Mouse (Mus musculus) neural tube, embryonic 10.5 days (tissue): Measurements from ENCODE around the gene D17Wsu92e.

Experiments used
- DNase-seq: peaks from one replicate; pipeline ENCODE4 v3.0.0-alpha.2; 2017; ENCODE audit warnings: low spot score; ENCODE audit errors: extremely low spot score

Gene D17Wsu92e

DNA sequence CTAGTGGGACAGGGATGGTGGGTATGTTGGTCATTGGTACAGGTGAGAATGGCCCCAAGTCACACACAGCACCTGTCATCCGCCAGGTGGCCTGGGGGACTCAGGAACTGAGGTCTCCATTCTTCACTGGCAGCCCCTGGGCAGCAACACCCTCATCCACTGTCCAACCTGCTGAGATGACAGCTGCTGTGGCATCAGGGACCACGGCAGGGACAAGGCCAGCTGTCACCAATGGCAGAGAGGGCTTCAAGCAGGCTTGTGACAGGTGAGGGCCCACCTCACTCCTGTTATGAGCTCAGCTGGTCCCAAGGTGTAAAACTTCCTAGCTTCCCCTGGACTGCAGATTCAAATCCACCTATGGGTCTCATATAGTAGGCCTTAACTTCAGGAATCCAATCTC is 72.3 kb downstream of the D17Wsu92e start:
- no peak for DNase-seq

GRCm38 (mm10) chr17:27746446-27746845 is 74.0 kb downstream of the D17Wsu92e start:
- no peak for DNase-seq

DNA sequence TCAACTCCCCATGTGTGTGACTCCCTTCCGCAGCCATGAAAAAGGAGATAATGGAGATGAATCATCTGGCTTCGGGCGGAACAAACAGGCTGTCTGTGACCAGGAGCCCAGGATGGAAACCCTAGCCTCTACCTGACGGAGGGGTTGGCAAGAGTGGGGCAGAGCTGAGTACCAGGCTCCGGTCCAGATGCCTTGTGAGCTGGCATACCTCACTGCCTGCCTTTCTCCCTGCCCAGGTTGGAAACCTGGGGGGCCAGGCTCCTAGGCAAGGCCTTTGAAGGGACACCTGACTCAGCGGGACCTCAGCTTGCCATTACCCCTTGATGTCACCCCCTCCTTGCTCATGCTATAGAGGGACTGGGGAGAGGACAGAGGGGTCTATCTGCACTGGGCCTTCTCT is 79.5 kb downstream of the D17Wsu92e start:
- no peak for DNase-seq

DNA sequence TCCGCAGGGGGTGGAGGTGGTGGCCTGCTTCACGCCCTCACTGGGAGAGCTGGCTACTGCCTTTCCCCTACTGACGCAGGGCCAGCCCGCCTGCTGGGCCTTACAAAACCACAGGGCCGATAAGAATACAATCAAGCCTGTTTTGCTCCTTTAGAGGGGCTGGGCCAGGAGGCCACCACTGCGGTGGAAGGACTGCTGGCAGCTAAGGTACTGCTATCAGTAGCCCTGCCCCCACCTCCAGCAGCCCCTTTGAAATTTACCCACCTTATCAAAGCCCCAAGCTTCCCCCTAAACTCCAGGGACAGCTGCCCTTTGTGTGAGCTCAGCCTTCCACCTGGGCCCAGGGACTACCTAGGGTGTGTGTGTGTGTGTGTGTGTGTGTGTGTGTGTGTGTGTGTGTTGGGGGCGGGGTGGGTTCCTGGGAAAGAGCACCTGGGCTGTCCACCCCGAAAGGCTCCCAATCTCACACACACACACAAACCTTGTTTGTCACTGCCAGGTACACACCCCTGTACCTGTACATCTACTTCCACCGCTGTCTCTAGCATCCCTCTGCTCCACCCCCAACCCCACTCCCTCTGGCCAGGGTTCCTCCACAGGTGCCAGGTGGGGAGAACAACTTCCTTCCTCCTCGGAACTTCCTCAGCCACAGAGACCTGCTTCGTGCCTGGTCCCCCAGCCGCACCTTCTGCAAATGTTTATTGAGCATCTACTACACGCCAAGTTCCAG is 85.9 kb downstream of the D17Wsu92e start:
- DNase-seq: no peak

DNA sequence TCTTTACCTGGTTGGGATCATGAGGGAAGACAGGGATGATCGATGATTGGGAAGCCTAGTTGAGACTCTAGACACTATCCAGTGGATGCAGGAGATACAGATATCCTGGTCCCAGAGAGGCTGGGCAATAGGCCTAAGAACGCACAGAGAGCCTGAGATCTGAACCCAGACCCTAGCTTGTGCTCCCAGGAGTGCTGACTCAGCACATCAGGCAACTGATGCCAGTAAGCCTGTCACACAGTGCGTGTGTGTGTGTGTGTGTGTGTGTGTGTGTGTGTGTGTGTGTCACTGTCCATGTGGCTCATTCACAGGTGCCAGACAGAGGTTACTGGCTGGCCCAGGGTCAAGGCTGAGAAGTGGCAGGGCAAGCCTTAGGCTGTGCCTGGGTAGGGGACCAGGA is 87.8 kb downstream of the D17Wsu92e start:
- no peak for DNase-seq

GRCm38 (mm10) chr17:27732152-27732551 is 88.3 kb downstream of the D17Wsu92e start:
- DNase-seq: no peak

DNA sequence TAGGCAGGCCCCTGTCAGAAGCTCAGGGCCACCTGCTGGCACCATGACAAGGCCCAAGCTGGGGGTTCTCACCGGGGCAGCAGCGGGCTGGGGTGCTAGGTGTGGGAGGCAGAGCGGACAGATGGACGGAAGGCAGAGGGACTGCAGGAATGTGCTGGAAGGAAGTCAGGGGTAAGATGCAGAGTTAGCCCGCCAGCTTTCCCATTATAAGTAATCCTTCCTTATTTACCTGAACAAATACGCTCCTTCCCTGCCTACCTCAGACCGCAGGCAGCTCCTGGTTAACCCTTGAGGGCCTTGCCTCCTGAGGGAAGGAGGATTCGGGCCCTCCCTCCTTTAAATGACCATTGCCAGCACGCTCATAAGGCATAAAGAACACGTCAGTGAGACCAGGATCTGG is 91.7 kb downstream of the D17Wsu92e start, which contains the start of gene Spdef:
Gene Spdef, minus strand, starts transcription at position 186 of the 400 bp plus-strand sequence.
- DNase-seq: no peak

- no peak for DNase-seq
Observed at GRCm38 (mm10) chr17:27726527-27726926, 93.9 kb downstream of the D17Wsu92e start.

GRCm38 (mm10) chr17:27725412-27725811 is 95.0 kb downstream of the D17Wsu92e start:
- no peak for DNase-seq

DNA sequence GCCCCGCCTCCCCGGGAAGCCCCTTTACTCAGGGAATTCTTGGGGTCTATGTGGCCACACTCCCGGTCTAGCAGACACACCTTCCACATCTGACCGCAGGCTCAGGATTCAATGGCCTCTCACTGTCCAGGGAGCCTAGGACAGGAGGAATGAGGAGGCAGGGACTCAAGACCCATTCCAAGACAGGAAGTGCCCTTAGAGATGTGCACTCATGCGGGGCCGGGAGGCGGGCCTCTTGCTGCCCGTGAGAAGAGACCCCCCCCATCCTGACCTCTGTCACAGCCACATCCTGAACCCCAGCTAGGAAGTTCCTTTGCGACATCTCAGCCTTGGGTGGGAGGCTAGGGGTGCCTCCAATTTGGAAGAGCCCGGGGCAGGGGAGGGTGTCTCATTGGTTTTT is 95.4 kb downstream of the D17Wsu92e start:
- no peak for DNase-seq

GRCm38 (mm10) chr17:27724327-27724726 is 96.1 kb downstream of the D17Wsu92e start:
- no peak for DNase-seq

GRCm38 (mm10) chr17:27721125-27721664 is 99.3 kb downstream of the D17Wsu92e start:
- no peak for DNase-seq

DNA sequence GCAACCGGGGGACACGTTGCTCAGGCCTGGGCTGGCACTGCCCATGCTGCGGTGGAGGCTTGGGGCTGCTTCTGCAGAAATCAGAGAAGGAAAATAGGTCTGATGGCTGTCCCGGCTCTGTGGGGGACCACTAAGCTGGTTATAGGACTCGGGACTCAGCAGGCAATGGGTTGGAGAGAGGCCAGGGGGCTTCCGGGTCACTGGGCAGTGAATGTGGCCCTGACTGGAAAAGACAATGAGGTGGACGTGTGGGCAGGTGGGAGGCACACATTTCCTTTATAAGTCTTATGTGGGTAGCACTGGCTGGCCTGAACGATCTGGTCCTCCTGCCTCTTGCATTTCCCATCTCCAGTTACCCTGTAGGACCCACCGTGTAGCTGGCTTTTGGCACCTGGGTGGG is 100.1 kb downstream of the D17Wsu92e start:
- DNase-seq: no peak

- no peak for DNase-seq
Observed at GRCm38 (mm10) chr17:27719663-27720062, 100.8 kb downstream of the D17Wsu92e start.

DNA sequence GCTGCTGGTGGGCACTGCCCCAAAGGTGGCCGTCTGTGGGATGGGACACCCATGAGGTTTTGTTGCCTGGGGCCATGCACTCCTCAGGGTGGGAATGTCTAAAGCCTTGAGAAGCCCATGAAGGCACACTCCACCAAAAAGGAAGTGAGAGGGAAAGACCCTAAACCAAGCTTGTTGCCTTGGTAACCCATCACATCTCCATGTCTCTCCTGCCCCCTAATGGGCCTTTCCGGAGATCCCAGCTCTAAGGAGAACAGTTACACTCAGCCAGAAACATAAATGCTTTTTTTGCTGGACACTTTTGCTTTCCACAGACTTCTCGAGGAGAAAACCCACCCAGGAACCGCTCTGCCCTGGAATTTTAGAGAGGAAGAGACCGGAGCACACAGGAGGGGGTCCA is 102.2 kb downstream of the D17Wsu92e start:
- no peak for DNase-seq

DNA sequence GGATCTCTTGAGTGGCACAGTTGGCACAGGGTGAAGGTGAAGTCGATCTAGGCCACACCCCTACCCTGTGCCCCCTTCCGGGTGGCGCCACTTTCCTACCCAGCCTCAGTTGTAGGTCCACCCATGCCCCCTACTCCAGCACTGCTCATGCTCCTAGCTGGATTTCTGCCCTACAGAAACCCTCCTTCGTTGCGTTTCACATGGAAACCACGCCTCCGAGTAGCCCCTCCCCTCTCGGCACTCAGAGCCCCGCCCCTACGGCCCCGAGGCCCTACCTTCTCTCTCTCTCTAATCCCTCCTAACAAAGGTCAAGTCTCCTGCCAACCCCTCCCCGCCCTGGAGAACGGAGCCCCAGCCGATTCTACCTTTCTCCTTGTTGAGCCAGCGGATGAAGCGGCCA is 103.6 kb downstream of the D17Wsu92e start:
- no peak for DNase-seq

DNA sequence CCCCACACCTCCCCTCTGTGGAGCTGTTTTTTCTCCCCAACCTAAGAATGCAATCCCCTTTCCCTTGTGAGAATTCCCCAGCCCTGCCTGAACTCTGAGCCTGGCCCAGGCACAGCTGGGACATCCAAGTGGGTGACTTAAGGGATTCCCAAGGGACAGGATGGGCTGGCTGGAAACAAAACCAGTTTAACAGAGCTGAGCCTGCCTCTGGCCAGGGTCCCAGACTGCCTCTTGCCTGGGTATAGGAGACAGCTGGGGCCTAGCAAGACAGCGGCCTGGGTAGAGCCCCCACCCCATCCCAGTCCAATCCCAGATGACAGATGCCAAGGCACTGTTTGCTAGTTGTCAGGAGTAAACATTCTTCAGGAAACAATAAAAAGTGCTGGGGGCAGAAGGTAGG is 107.6 kb downstream of the D17Wsu92e start:
- no peak for DNase-seq

DNA sequence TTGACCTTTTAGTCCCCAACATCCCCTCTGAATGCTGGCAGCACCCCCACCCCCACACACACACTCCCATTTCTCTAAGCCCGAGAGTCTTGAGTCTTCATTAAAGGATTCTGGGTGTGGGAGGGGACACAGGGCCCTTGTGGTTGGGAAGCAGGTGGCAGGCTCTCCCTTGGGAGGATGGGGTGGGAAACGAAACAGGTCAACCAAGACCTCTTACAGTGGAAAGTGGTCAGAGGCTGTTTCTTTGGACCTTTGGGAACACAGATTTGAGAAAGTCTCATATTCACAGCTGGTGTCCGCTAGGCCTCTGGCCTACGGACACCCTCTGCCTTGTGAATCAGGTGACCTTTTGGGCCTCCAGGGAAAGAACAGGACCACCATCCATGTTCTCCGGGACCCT is 110.8 kb downstream of the D17Wsu92e start:
- DNase-seq: no peak

DNA sequence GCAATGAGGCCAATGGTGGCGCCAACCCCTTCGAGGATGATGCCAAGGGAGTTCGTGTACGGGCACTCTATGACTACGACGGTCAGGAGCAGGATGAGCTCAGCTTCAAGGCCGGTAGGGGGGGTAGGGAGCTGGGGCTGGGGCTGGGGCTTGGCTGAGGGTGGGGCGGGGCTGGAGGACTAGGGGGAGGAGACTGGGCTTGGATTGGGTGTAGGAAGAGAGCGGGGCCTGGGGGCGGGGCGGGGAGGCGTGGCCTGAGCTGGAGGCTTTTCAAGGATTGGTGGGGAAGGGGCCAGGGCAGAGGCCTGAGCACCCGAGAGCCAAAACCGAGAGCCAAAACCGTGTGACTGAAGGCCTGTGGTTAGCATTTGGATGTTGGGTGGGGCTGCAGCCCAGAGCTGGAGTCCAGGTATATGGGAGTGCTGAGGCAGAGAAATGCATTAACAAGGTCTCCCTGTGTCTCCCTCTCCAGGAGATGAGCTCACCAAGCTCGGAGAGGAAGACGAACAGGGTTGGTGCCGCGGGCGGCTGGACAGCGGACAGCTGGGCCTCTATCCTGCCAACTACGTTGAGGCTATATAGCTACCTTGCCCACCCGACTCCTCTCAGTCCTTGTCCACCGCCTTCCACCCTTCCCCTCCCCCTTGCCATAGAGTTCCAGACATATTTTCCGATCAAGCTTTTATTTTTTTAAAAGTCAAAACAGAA is 112.3 kb downstream of the D17Wsu92e start:
- peak; percentile 98 for DNase-seq

DNA sequence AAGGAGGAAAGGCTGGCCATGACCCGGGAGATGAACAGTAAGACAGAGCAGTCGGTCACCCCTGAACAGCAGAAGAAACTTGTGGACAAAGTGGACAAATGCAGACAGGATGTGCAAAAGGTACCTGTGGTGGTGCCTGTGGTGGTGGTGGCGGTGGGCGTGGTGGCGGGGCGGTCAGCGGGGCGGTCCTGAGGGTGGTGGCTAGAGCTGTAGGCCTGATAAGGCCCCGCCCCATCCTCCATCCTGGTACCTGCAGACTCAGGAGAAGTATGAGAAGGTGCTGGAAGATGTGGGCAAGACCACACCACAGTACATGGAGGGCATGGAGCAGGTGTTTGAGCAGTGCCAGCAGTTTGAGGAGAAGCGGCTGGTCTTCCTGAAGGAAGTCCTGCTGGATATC is 114.8 kb downstream of the D17Wsu92e start:
- DNase-seq: no peak

- DNase-seq: no peak
Observed at GRCm38 (mm10) chr17:27703961-27704621, 116.4 kb downstream of the D17Wsu92e start.

GRCm38 (mm10) chr17:27702518-27702917 is 117.9 kb downstream of the D17Wsu92e start:
- DNase-seq: peak; percentile 73
